Mouse (Mus musculus) CD4-positive naive resting alpha-beta T cell, adult 57 days (primary cell): ENCODE data around the gene Fam78b. TPM values are rescaled to one million over a fixed set of nuclear protein-coding genes. Genes with fewer than 3 reads are reported as not detected.

Experiments
- total RNA-seq: library from RNA; stranded (reverse); gene quantifications from one replicate; pipeline ENCODE4 v1.2.4, GENCODE M21; 2023

Fam78b gene
- 1.9 TPM for total RNA-seq

GRCm38 (mm10) chr1:167001174-167001843 is at the start of gene Fam78b:
Gene Fam78b (plus strand): TSS chr1:167001417.

